Mouse (Mus musculus) CD4-positive, CD25-positive, alpha-beta regulatory T cell (primary cell): ENCODE measurements around the gene Abtb1. TPM values are rescaled to one million over a fixed set of nuclear protein-coding genes. Genes with fewer than 3 reads are reported as not detected.

Experiments
- polyA plus RNA-seq: library from polyadenylated mRNA; unstranded; fragments of 100-300 nt; shearing (Covaris generic); gene quantifications from one replicate; pipeline ENCODE4 v1.2.1, GENCODE M21; 2017

The Abtb1 gene
- polyA plus RNA-seq, result 85.3 TPM

DNA sequence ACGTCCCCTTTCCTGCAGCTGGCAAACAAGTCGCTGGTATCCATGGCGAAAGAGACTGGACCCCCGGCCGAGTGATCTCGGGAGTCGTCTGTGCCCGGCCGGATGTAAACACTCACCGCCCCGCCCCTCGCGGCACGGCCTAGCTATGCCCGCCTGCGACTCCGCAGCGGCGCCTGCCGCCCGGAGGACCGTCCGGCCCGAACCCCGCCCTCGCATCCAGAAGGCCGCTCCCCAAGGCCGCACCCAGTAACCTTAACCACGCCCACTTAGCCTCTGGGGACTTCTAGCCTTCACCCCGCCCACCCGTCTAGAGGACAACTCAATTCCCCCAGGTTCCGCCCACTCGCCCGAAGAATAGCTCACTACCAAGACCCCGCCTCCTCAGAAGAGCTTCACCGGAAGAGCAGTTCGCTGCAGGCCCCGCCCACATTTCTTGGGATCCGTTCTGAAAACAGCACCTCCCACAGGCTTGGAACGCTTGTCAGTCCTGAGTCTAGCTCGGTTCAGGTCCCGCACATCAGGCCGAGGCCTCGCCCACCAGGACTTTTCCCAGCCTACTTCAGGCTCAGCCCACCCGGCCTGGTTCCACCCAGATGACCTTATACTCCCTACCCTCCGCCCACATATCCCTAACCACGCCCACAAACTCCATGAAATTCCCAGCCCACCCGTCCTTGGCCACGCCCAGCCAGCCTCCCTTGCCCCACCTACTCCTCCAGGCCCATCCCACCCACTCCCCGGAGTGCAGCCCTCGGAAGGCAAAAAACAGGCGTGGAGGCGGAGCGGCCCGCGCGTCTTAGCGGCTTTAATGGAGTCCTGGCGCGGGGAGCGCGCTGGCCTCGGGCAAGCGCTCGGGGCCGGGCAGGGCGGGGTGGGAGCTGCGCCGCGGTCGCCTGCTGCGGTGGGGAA is at the start of gene Abtb1:
TSS of gene Abtb1 (minus strand) at position 204 of the 909 bp plus-strand sequence.

DNA sequence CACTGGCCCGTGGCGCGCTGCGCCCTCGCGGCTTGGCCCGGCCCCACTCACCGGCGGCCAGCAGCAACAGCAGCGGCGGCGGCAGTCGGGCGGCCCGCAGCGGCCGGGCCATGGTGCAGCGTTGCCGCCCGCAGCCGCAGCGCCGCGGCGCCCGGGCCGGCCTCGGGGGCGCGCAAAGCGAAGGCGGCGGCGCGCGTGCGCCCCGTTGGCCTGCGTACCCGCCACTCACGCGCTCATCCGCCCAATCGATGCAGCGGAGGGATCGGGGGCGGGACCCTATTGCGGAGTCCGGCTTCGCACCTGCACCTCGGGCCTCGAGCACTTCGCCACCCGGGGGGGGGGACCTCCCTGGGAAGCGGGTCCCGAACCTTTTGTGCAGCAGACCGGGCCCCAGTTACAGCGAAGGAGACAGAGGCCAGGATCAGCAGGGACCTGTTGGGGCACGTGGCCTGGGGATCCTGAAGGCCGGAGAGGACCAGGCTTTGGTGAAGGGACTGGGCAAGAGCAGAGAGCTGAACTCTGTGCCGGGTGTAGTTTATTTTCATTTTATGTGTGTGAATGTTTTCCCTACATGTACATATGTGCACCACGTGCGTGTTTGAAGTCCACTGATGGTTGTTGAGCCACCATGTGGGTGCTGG is 33.2 kb upstream of the Abtb1 start, which contains the start of gene Podxl2:
TSS of gene Podxl2 (minus strand) at position 177 of the 641 bp plus-strand sequence.

Other genes starting within 250 kb of the Abtb1 start
- not detected for gene Kbtbd12, start 204.0 kb downstream of the Abtb1 start, polyA plus RNA-seq
- gene Mgll, start 117.6 kb downstream of the Abtb1 start, polyA plus RNA-seq, result 0.99 TPM
- gene Podxl2, start 33.1 kb upstream of the Abtb1 start, polyA plus RNA-seq, result 0.69 TPM
- 60.7 TPM for gene Mcm2, start 56.8 kb upstream of the Abtb1 start, polyA plus RNA-seq
- 112 TPM for gene Tpra1, start 60.3 kb upstream of the Abtb1 start, polyA plus RNA-seq